Mouse (Mus musculus) brain, embryonic 18.5 days (tissue): ENCODE measurements at regions not wholly inside any gene's neighbourhood (a gene's known extent, or its start where the extent isn't known, plus 50 kb on each side); places are given as distances from the start of the nearest gene placed in this dataset.
A peak's percentile ranks its signal among the peaks of the same experiment; 100 is the strongest.

ENCODE experiments used
- DNase-seq: peaks from one replicate; pipeline ENCODE4 v3.0.0-alpha.2; 2012; ENCODE audit warnings: low read depth, low spot score

GRCm38 (mm10) chr13:35463850-35464249 lies 195.8 kb upstream of the Cdyl start:
- DNase-seq = no peak

- peak; percentile 68 for DNase-seq
Observed at GRCm38 (mm10) chr13:35469361-35470198, 190.1 kb upstream of the Cdyl start.

GRCm38 (mm10) chr13:35478226-35478625 lies 181.4 kb upstream of the Cdyl start:
- no peak for DNase-seq

GRCm38 (mm10) chr13:35482340-35482739 lies 177.3 kb upstream of the Cdyl start:
- no peak for DNase-seq

- no peak for DNase-seq
Observed at GRCm38 (mm10) chr13:35486125-35486524, 173.5 kb upstream of the Cdyl start.

- DNase-seq = no peak
Observed at GRCm38 (mm10) chr13:35499776-35500175, 159.9 kb upstream of the Cdyl start.

GRCm38 (mm10) chr13:35500891-35501290 lies 158.7 kb upstream of the Cdyl start:
- no peak for DNase-seq

- DNase-seq = peak; percentile 36
Observed at GRCm38 (mm10) chr13:35501351-35502146, 158.1 kb upstream of the Cdyl start.

GRCm38 (mm10) chr13:35502147-35502522 lies 157.5 kb upstream of the Cdyl start:
- peak; percentile 24 for DNase-seq

- no peak for DNase-seq
Observed at GRCm38 (mm10) chr13:35503362-35503821, 156.2 kb upstream of the Cdyl start.

GRCm38 (mm10) chr13:35507195-35507594 lies 152.4 kb upstream of the Cdyl start:
- DNase-seq = no peak

GRCm38 (mm10) chr13:35512029-35512507 lies 147.6 kb upstream of the Cdyl start:
- no peak for DNase-seq

- no peak for DNase-seq
Observed at GRCm38 (mm10) chr13:35513120-35513519, 146.5 kb upstream of the Cdyl start.

- DNase-seq = no peak
Observed at GRCm38 (mm10) chr13:35515291-35515690, 144.3 kb upstream of the Cdyl start.

- DNase-seq = no peak
Observed at GRCm38 (mm10) chr13:35517692-35518091, 141.9 kb upstream of the Cdyl start.

GRCm38 (mm10) chr13:35522272-35522671 lies 137.4 kb upstream of the Cdyl start:
- no peak for DNase-seq

GRCm38 (mm10) chr13:35529577-35529976 lies 130.1 kb upstream of the Cdyl start:
- no peak for DNase-seq

- no peak for DNase-seq
Observed at GRCm38 (mm10) chr13:35537106-35537505, 122.5 kb upstream of the Cdyl start.

- no peak for DNase-seq
Observed at GRCm38 (mm10) chr13:35537936-35538335, 121.7 kb upstream of the Cdyl start.

GRCm38 (mm10) chr13:35540433-35540832 lies 119.2 kb upstream of the Cdyl start:
- no peak for DNase-seq

- no peak for DNase-seq
Observed at GRCm38 (mm10) chr13:35541053-35541452, 118.6 kb upstream of the Cdyl start.

GRCm38 (mm10) chr13:35564006-35564405 lies 95.6 kb upstream of the Cdyl start:
- DNase-seq = no peak

- DNase-seq = no peak
Observed at GRCm38 (mm10) chr13:35581616-35582015, 78.0 kb upstream of the Cdyl start.
